Mouse (Mus musculus) left cerebral cortex, postnatal 25 days (tissue): ENCODE results near the gene Dcaf10. TPM values are rescaled to one million over a fixed set of nuclear protein-coding genes. Genes with fewer than 3 reads are reported as not detected.
A peak's percentile ranks its signal among the peaks of the same experiment; 100 is the strongest.
"Not testable (repeated sequence)": the region's sequence is repeated elsewhere in the genome, so short reads cannot be mapped to it uniquely, and the experiment has no call there.

Source experiments
- DNase-seq, 2 experiments: peaks; one replicate each; pipeline ENCODE4 v3.0.0; 2022; ENCODE audit warnings: low spot score in 2 of 2, mixed read lengths in 1 of 2
- intact Hi-C: fragments of 180-260 bp; cut with DNase I; formaldehyde crosslinking; loops from one replicate; pipeline ENCODE4 v1.15.1; 2025
- total RNA-seq, 2 experiments: library from RNA; stranded (reverse); gene quantifications; 2 replicates each; pipeline ENCODE4 v1.2.3; 2021

The Dcaf10 gene
- total RNA-seq, 2 experiments from 2014 or later = 18.4 to 19.1 TPM

DNA sequence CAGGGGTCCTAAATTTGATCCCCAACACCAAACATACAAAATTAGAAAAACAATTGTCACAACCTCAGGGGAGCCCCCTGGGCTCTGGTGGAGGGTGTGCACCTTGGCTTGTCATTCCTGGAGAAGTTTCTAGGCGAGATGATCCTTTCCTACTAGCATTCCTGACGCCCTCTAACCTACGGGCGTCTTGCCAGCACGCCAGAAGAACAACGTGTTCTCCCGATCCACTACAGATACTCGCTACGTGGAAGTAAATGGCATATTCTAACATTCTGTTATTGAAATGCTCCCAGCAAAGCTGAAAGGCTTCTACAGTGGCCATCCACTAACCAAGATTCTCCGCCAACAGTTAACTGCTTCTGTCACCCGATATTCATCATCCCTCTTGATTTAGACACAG is 50.7 kb downstream of the Dcaf10 start:
- DNase-seq = no peak
- intact Hi-C loops = no loop called here

DNA sequence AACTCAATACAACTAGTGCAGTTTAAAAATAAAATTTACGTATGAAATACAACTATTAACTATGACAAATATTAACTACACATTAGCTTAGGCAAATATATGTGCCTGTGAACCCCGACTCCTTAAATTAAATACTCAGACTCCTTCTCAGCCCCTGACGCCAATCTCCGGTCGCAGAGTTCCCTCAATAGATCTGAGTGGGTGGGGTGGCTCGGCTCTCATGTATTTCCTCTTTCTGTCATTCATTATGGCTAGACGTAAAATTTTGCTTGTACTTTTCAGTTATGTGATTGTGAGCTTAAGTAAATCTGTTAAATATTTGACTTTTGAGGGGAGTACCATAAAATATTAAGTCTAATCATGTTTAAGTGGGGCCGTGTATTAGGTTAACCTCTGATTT is 51.1 kb downstream of the Dcaf10 start:
- no peak for DNase-seq
- intact Hi-C loops = no loop called here

DNA sequence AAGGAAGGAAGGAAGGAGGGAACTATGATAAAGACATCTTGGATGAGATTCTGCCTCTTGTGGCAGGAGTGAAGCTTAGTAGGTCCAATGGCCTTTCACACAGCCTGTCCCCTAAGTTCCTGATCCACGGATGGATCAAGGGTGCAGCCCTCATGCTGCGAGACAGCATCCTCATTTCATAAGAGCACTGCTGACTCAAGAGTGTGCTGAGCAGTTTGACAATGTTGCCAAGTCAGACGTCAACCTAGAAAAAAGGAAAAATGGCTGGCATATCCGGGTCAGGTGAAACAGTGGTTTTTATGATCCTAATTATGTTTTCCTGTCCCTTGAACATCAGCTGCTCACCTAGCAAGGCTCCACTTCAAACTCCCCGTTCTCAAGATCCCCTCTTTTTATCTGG is 51.8 kb downstream of the Dcaf10 start:
- intact Hi-C loops = no loop called here
- DNase-seq = no peak

DNA sequence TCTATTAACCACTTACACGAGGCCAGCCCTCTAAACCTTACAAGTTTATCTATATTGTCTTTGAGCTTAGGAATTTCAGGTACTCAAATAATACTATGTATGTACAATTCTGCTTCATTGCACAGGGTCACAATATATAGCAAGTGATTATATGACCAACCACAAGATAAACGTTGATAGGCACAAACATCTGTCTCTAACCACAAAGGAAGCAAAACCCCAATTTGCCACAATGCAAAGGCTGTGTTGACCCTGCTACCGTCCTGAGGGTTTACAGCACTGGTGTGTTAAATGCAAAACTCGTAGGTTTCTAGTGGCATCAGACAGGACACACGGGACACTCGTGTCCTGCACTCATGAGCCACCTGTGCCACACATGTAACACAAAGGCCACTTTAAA is 54.3 kb downstream of the Dcaf10 start:
- DNase-seq, intact Hi-C loops: not testable (repeated sequence)

DNA sequence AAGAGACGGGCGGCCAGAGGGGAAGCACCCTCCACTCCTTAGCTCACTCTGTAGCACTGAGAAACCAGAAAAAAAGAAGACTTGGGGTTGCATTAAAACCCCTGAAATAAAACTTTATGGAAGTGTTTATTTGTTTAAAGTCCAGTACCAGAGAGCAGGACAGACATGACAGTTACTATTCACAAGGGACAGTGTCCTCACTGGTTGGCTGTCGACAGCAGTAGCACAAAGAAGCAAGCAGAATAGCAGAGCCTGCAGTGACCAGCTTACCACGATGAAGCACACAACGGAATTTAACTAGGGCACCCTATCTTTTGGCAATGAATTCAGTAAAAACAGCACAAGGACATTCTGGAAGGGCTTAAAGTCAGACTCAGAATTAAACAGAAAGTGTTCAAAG is 56.4 kb downstream of the Dcaf10 start:
- DNase-seq, intact Hi-C loops: not testable (repeated sequence)

DNA sequence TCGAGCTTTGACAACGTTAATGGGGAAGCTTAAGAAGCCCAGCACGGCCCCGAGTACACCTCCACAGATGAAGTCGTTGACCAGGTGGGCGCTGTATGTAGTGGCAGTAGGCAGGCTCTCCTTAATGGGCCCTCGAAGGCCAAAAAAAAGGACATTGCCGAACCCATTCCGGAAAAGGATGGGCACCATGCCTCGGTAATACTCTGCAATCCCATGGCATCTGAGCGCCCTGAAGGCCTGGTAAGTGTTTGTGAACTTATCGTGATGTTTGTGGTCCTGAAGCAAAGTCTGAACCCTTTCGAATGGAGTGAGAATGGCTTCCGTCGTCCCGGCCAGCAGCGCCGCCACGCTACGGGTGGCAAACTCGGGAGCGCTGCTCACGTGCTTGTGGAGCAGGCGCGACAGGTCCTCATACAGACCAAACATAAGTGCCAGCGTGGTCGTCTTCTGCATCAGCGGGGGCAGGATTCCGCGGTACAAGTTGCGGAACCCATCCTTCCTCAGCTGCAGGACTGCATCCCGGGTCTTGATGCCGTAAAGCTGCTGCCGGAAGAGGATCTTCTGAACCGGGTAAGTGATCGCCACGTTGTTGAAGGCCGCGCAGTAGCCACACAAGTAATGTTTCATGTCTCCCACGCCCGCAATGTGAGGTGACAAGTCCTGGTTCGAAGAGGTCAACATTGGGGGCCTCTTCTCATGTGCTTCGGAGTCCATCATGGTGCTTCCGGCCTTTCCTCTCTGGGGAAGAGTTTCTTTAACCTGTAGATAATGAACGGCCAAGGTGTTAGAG is 57.7 kb downstream of the Dcaf10 start:
- no peak for DNase-seq
- intact Hi-C loops = loop anchor here (10.0 kb wide), 2 partner anchors 305 to 735 kb away; partner anchors contain the start of genes Ncbp1 and Tstd2

DNA sequence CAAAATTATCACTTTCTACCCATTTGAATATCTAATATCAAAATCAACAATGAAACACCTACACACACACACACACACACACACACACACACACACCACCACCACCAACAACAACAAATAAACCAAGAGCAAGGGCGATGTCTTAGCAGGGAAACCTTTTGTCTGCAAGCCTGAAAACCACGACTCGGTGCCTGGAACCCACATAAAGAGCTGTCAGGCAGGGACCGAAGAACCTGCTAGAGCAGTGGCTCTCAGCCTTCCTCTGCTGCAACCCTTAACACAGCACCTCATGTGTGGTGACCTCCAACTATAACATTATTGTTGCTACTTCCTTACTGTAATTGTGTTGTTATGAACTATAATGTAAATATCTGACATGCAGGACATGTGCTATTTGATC is 60.4 kb downstream of the Dcaf10 start:
- intact Hi-C loops = loop anchor here (10.0 kb wide), 2 partner anchors 307 to 733 kb away; partner anchors contain the start of genes Ncbp1 and Tstd2
- DNase-seq = no peak

DNA sequence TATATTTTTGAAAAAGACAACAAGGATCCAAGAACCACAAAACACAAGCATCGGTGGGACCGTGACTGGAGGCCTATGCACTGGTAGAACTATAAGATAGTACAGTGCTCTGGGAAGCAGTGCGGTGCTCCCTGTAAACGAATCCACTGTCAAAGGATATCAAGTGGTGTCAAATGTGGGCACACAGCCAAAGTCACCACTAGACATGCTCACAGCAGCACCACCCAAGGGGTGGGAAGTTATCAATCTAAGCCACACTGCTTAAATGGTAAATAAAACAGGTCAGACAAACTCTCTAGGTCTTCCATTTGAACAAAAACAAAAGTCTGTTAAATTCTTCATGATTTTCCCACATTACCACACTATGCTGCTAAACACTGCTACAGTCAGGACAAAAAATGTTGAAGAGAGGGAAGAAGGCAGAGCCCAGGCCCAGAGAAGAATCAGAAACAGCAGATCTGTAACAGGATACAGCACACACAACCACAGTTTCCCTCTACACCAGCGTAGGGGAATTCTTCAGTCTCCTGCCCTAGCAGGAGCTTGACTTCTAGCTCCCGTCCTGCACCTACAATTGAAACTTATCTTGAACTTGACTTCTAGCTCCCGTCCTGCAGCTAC is 61.1 kb downstream of the Dcaf10 start:
- intact Hi-C loops = loop anchor here (10.0 kb wide), 2 partner anchors 308 to 732 kb away; partner anchors contain the start of genes Ncbp1 and Tstd2
- no peak for DNase-seq

DNA sequence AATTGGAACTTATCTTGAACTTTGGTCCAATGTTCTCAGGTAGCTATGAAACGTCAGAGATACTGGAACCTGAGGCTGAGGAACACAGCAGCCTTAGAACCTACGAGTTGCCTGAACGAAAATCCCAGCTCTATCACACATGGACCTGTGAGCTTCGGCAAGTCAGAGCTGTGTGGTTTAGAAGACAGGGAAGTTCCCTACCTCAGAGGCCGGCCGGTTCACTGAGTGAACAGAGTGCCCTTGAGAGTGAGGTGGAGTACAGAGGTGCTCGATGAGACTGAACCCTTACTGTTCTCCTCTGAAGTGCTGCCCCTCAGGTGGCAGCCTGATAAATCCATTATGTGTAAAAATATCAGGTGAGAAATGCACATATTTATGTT is 61.6 kb downstream of the Dcaf10 start:
- intact Hi-C loops = loop anchor here (10.0 kb wide), 2 partner anchors 309 to 731 kb away; partner anchors contain the start of genes Ncbp1 and Tstd2
- DNase-seq = no peak

DNA sequence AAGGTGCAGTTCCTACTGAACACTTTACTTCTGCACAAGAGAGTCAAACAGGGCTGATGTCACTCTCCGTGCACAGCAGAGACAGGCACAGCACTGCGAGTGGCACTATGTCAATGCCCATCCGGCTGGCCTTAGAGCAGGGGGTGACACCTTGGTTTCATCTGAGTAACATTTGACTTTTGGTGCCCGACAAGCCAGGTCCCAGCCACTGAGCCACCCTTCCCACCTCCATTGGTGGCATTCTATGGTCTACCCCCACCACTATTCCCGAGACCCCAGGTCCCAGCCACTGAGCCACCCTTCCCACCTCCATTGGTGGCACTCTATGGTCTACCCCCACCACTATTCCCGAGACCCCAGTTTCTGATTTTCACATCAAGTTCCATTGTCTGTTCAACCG is 62.2 kb downstream of the Dcaf10 start:
- intact Hi-C loops = loop anchor here (10.0 kb wide), 2 partner anchors 309 to 731 kb away; partner anchors contain the start of genes Ncbp1 and Tstd2
- DNase-seq = no peak

DNA sequence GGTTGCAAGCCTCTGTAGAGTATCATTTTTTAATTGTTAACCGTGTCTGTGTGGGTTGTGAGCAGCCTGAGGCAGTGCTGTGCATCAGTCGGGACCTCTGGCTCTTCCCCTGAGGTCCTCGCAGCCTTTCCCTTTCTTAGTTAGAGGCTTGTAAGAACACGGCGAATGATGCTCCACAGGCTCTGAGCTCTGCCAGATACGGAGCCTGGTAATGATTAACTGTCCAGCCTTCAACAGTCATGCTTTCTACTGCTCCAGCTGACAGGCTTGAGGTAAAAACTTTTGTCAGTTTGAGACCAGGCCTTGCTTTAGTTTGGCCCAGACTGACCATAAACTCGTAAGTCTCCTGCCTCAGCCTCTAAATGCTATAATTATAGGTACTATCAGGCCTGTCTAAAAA is 63.4 kb downstream of the Dcaf10 start:
- DNase-seq = no peak
- intact Hi-C loops = loop anchor here (10.0 kb wide), 2 partner anchors 311 to 729 kb away; partner anchors contain the start of genes Ncbp1 and Tstd2

DNA sequence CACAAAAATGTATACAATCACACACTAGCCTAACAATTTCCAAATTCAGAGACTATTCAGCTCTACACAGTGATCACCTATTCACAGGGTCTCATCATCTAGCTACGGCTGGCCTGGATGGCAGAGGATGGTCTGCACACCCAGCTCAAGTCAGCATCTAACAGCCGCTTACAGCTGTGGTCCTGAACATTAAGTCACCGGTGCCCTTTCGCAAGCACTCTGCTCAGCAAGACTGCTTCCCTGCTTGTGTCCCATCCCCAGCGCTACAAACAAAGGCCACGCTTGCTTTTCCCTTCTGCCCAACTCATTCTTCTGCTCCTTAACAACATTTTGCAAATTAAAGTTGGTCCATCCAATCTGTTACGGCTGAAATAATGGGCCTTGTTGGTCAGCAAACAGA is 64.5 kb downstream of the Dcaf10 start:
- no peak for DNase-seq
- intact Hi-C loops = loop anchor here (10.0 kb wide), 2 partner anchors 312 to 728 kb away; partner anchors contain the start of genes Ncbp1 and Tstd2

DNA sequence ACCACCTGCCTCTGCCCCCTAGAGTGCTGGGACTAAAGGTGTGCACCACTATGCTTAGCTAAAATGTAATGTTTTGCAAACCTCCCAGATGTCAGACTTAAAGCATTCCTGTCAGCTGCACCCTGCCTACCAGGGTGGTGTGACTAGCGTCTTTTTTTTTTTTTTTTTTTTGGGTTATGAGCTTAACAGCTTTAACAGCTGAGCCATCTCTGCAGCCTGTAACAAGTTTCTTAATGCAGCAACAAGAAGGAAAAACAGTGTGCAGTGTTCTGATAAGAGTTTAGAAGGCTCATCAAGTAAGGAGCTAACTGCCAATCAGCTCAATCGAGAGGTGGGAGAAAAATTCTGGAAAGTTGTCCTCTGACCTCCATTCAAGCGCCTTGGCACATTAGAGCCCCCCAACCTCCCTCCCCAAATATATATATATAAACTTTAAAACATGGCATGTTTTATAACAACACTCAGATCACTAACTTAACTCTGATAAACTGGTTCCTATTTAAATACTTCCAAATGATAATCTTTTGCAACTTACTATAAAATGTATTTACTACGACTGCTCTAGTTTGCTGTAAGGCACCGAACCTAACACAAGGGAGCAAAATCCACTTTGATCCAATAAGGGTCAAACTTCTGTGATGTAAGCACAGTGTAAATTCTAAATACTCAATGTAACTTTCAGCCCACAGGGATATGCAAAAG is 65.3 kb downstream of the Dcaf10 start:
- intact Hi-C loops = loop anchor here (10.0 kb wide), 2 partner anchors 312 to 728 kb away; partner anchors contain the start of genes Ncbp1 and Tstd2

DNA sequence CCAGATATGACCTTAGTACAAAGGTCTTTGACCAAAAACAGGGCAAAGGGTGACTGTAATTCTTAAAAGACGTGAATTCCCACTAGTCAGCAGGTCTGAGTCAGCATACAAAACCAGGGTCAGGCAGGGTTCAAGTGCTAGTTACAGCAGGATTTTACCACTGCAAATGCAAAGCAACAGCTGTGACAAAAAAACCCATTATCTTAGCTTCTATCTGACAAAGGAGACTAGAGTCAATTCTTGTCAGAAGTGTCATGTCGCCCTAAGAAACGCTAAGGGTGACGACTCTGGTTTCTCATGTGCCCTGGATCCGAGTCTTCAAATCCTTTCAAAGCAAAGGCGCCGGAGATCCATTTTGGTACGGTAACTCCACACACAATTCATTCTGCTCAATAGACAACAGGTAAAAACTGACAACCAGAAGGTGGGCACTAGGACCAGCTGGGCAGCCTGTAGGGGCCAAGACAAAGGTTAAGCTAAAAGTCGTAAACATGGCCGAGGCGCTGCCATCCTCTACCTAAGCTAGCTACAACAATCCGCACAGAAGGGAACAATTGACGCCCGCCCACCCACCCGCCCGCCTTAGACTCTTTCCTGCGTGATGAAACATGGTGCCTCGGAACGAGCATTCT is 65.9 kb downstream of the Dcaf10 start:
- DNase-seq = peak in 1 of 2 experiments; percentile 11

More for the DNA sequence above, 65.3 kb downstream of the Dcaf10 start:
- DNase-seq = no peak

DNA sequence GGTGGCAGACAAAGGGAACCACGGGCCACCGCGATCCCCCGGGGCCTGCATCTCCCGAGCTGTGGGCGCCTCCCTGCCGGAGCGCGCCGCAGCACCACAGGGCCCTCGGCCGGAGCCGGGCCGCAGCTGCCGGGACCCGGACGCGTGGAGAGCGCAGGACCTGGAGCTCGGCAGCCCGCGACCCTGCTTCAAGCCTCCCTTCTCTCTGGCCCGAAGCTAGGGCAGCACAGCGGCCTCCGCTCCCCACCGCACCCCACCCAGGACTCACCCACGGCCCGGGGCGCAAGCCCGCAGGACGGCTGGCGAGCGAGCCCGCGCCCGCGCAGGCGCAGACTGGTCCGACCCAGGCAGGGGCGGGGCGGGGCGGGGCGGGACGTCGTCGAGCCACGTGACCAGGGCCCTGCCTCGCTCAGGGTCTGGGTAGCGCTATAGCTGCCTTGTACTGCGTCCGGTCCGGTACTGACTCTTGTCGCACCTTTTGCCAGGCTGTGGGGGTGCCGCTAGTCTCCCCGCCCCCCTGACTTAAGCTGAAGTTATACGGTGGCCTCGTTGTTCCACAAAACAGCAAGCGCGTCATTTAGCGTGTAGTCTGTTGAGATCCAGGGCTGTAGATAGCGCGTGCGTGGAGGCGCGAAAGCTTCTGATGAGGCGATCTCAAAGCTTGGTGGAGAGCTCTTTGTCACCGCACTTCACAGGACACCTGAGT is 66.7 kb downstream of the Dcaf10 start, which contains the start of gene Slc25a51:
Slc25a51 (minus strand) TSS at position 340 of the 706 bp plus-strand sequence.
- intact Hi-C loops = loop anchor here (2.0 to 10.0 kb wide), 3 partner anchors 314 to 726 kb away; partner anchors contain the start of genes Ncbp1, Tstd2 and Zbtb5
- DNase-seq = peak; percentile 80 to 90

More for the DNA sequence above, 65.9 kb downstream of the Dcaf10 start:
- intact Hi-C loops = loop anchor here (2.0 to 10.0 kb wide), 3 partner anchors 313 to 727 kb away; partner anchors contain the start of genes Ncbp1, Tstd2 and Zbtb5

DNA sequence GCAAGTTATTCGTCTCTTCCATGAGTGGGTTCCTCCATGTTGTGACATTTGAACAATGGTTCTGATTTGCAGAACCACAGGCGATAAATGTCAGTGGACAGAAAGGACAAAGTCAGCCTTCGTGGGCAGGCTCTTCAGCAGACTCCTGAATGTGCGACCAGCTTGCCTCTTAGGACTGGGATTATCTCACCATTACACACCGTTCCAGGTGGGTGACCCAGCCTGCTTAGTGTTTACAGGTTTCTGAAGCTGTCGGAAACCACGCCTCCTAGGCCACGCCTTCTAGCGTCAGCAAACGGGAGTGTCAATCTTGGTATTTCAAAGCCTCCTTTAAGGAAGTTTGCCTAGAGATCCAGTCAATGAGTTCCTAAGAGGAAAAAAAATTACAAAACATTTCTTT is 67.4 kb downstream of the Dcaf10 start:
- intact Hi-C loops = loop anchor here (2.0 to 10.0 kb wide), 3 partner anchors 314 to 726 kb away; partner anchors contain the start of genes Ncbp1, Tstd2 and Zbtb5
- DNase-seq = peak; percentile 32 to 44

DNA sequence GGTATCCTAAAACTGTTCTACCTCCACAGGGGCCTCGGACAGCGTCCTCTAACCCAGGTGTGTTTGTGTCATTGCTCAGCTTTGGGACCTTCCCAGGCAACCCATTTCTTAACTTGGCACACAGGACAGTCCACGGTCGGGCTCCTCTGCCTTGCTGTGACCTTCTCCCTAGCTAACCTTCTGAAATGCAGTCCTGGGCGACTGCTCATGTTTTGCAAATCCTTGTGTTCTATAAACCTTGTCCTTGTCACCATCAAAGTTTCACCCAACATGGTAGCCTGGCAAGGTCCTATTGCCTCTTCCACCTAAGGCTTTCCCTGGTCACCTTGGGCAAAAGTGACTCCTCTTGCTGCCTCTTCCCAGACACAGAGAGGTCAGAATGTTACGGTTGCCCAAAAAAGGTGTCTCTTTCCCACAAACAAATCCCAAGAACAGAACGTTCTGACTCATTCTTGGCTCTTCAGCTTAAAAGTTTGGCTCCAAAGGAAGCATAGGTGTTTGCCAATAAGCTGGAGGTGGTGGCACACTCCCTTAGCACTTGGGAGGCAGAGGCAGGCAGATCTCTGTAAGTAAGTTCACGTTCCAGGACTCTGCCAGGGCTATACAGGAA is 69.4 kb downstream of the Dcaf10 start:
- intact Hi-C loops = no loop called here
- no peak for DNase-seq
